Mouse (Mus musculus) kidney, adult 9 months (tissue): Measurements from ENCODE around the gene Gm28102.
"Not testable (repeated sequence)": the region's sequence is repeated elsewhere in the genome, so short reads cannot be mapped to it uniquely, and the experiment has no call there.

Experiments used
- DNase-seq: peaks from one replicate; pipeline ENCODE4 v3.0.0; 2022

The Gm28102 gene

GRCm38 (mm10) chrY:88053015-88053414 lies at the start of gene Gm28102:
Gm28102 (plus strand) TSS chrY:88053315.
- not testable (repeated sequence) for DNase-seq
